Mouse (Mus musculus) neural tube, embryonic 14.5 days (tissue): ENCODE measurements around the gene Cdh23. TPM values are rescaled to one million over a fixed set of nuclear protein-coding genes. Genes with fewer than 3 reads are reported as not detected.

Experiments used
- ATAC-seq: fragments of 200-750 bp; cut with Nextera tagmentation; 2 replicates; pipeline ENCODE4 v1.8.0; 2017; ENCODE audit warnings: low read depth, mild to moderate bottlenecking, moderate TSS enrichment, moderate library complexity
- H3K27ac ChIP-seq: fragments of 300-500 bp; sonication (generic); 2 replicates; pipeline ENCODE4 v1.5.1; 2014; ENCODE audit warnings: low read depth, mild to moderate bottlenecking, control low read depth, low read length, moderate library complexity, mixed read lengths
- H3K27me3 ChIP-seq: fragments of 300-500 bp; sonication (generic); 2 replicates; pipeline ENCODE4 v1.6.1; 2014; ENCODE audit warnings: low read length; ENCODE audit not compliant: control insufficient read depth, insufficient read depth
- H3K36me3 ChIP-seq: fragments of 300-500 bp; sonication (generic); 2 replicates; pipeline ENCODE4 v1.6.1; 2014; ENCODE audit warnings: low read length, mixed read lengths; ENCODE audit not compliant: control insufficient read depth, insufficient read depth
- H3K4me1 ChIP-seq: fragments of 300-500 bp; sonication (generic); 2 replicates; pipeline ENCODE4 v1.6.1; 2014; ENCODE audit warnings: low read length; ENCODE audit not compliant: control insufficient read depth, insufficient read depth
- H3K4me2 ChIP-seq: fragments of 300-500 bp; sonication (generic); 2 replicates; pipeline ENCODE4 v1.6.1; 2014; ENCODE audit warnings: mild to moderate bottlenecking, low read depth, low read length, control low read depth
- H3K4me3 ChIP-seq: fragments of 300-500 bp; sonication (generic); 2 replicates; pipeline ENCODE4 v1.5.1; 2014; ENCODE audit warnings: low read depth, low read length, control low read depth, mixed read lengths
- H3K9ac ChIP-seq: fragments of 300-500 bp; sonication (generic); replicated peaks from 2 replicates; pipeline ENCODE4 v1.6.1; 2014; ENCODE audit warnings: low read depth, mild to moderate bottlenecking, control low read depth, low read length, mixed read lengths
- H3K9me3 ChIP-seq: fragments of 300-500 bp; sonication (generic); 2 replicates; pipeline ENCODE4 v1.6.1; 2016; ENCODE audit warnings: low read length; ENCODE audit not compliant: control insufficient read depth
- WGBS: fragments of 180-500 bp; shearing (Covaris S2); extraction: QIAGEN DNeasy Blood & Tissue Kit; methylation state at CpG from one replicate; pipeline ENCODE4 v1.1.7; 2014; 5-methylcytosine and 5-hydroxymethylcytosine counted together
- polyA plus RNA-seq: library from polyadenylated mRNA; unstranded; fragments of >200 nt; fragmentation: Nextera tagmentation; extraction: Ambion mirVana; gene quantifications from 2 replicates; pipeline ENCODE4 v1.2.1, GENCODE M21; 2014

The Cdh23 gene
- polyA plus RNA-seq, 1 experiment from 2014 or later: 15.4 TPM

GRCm38 (mm10) chr10:60531349-60531748 lies 164.9 kb downstream of the Cdh23 start:
- no peak overlapping the region for H3K27ac ChIP-seq
- no peaks in the 10 kb centered on the region for H3K9me3 ChIP-seq
- no peak overlapping the region for H3K4me2 ChIP-seq
- no peaks in the 10 kb centered on the region for H3K36me3 ChIP-seq
- H3K9ac ChIP-seq: no peak overlapping the region
- H3K4me3 ChIP-seq: no peak overlapping the region
- peak; percentile 65; the same call in 1 of the 2 replicates for ATAC-seq
- H3K4me1 ChIP-seq: no peaks in the 10 kb centered on the region
- no peaks in the 10 kb centered on the region for H3K27me3 ChIP-seq
- WGBS: 35% methylated on average over 2 of the region's 2 CpGs

GRCm38 (mm10) chr10:60530633-60531032 lies 165.7 kb downstream of the Cdh23 start:
- Histone ChIP-seq H3K27me3 (no peaks in the 10 kb centered on the region), H3K4me3 (no peak overlapping the region), H3K4me1 (no peaks in the 10 kb centered on the region), H3K4me2 (no peak overlapping the region), H3K27ac (no peak overlapping the region), H3K9ac (no peak overlapping the region), H3K36me3 (no peaks in the 10 kb centered on the region), H3K9me3 (no peaks in the 10 kb centered on the region)
- ATAC-seq: no peak
- WGBS: 75% methylated on average over 10 of the region's 10 CpGs

GRCm38 (mm10) chr10:60527949-60528348 lies 168.3 kb downstream of the Cdh23 start:
- Histone ChIP-seq H3K9ac (no peak overlapping the region), H3K4me1 (no peaks in the 10 kb centered on the region), H3K27ac (no peak overlapping the region), H3K36me3 (no peaks in the 10 kb centered on the region), H3K4me3 (no peak overlapping the region), H3K27me3 (no peaks in the 10 kb centered on the region), H3K9me3 (no peaks in the 10 kb centered on the region), H3K4me2 (no peak overlapping the region)
- ATAC-seq: no peak
- 78% methylated on average over 7 of the region's 7 CpGs for WGBS

DNA sequence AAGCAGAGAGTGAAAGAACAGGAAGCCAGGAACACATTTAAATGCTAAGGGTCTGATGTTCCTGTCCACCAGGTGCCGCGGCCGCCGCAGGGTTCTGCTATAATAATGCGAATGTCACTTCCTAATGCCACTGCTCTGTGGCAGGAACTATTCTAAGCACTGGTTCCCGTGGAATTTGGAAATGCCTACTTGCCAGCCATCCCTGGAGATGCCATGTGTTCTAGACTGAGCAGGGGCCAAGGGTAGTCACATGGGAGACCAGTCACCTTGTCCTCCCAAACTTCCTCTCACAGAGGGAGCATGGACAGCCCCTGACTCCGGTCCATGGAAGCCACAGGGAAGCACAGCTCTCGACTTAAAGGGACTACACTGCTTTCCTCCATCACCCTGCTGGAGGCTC lies 171.2 kb downstream of the Cdh23 start:
- no peaks in the 10 kb centered on the region for H3K36me3 ChIP-seq
- ATAC-seq: no peak
- WGBS: 85% methylated on average over 8 of the region's 8 CpGs
- no peak overlapping the region for H3K27ac ChIP-seq
- no peaks in the 10 kb centered on the region for H3K27me3 ChIP-seq
- H3K4me2 ChIP-seq: no peak overlapping the region
- no peak overlapping the region for H3K9ac ChIP-seq
- no peak overlapping the region for H3K4me3 ChIP-seq
- H3K9me3 ChIP-seq: no peaks in the 10 kb centered on the region
- no peaks in the 10 kb centered on the region for H3K4me1 ChIP-seq

GRCm38 (mm10) chr10:60516286-60516685 lies 180.0 kb downstream of the Cdh23 start:
- H3K27ac ChIP-seq: no peak overlapping the region
- no peaks in the 10 kb centered on the region for H3K27me3 ChIP-seq
- no peaks in the 10 kb centered on the region for H3K9me3 ChIP-seq
- no peak for ATAC-seq
- H3K4me3 ChIP-seq: no peak overlapping the region
- no peaks in the 10 kb centered on the region for H3K4me1 ChIP-seq
- WGBS: 80% methylated on average over 11 of the region's 11 CpGs
- no peaks in the 10 kb centered on the region for H3K36me3 ChIP-seq
- H3K9ac ChIP-seq: no peak overlapping the region
- no peak overlapping the region for H3K4me2 ChIP-seq

GRCm38 (mm10) chr10:60498538-60498937 lies 197.8 kb downstream of the Cdh23 start:
- no peak overlapping the region for H3K4me3 ChIP-seq
- no peaks in the 10 kb centered on the region for H3K4me1 ChIP-seq
- ATAC-seq: no peak

DNA sequence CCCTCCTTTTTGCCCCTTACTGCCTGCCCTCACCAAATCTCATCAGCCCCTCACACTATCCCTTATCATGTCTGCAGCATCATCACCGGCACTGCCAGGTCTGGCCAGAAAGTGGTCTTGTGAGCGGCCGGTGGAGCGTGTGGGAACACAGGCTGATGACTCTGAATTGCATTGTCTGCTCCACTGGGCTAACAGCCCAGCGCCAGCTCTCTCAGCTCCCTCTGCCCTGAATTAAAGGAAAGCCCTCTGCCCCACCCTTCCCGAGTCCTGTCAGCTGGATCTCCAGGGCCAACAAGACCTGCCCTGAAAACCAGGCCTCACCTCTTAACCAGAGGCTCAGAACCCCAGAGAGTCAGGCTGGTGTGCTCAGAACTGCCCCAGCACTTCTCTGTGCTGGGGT lies 201.2 kb downstream of the Cdh23 start:
- Histone ChIP-seq H3K9ac (no peak overlapping the region), H3K4me3 (no peak overlapping the region), H3K4me1 (no peaks in the 10 kb centered on the region), H3K9me3 (no peaks in the 10 kb centered on the region), H3K27me3 (no peaks in the 10 kb centered on the region), H3K4me2 (no peak overlapping the region), H3K27ac (no peak overlapping the region), H3K36me3 (no peaks in the 10 kb centered on the region)
- WGBS: 3% methylated on average over 6 of the region's 6 CpGs
- no peak for ATAC-seq

More at GRCm38 (mm10) chr10:60498538-60498937, 197.8 kb downstream of the Cdh23 start:
- Histone ChIP-seq H3K4me2 (no peak overlapping the region), H3K27me3 (no peaks in the 10 kb centered on the region), H3K9me3 (no peaks in the 10 kb centered on the region), H3K27ac (no peak overlapping the region), H3K9ac (no peak overlapping the region), H3K36me3 (no peaks in the 10 kb centered on the region)
- 10% methylated on average over 4 of the region's 4 CpGs for WGBS

GRCm38 (mm10) chr10:60491538-60491937 lies 204.8 kb downstream of the Cdh23 start:
- no peaks in the 10 kb centered on the region for H3K27me3 ChIP-seq
- no peak overlapping the region for H3K27ac ChIP-seq
- H3K4me1 ChIP-seq: no peaks in the 10 kb centered on the region
- no peak overlapping the region for H3K4me3 ChIP-seq
- 66% methylated on average over 2 of the region's 2 CpGs for WGBS
- H3K9me3 ChIP-seq: no peaks in the 10 kb centered on the region
- no peak overlapping the region for H3K9ac ChIP-seq
- ATAC-seq: no peak
- H3K4me2 ChIP-seq: no peak overlapping the region
- H3K36me3 ChIP-seq: no peaks in the 10 kb centered on the region

DNA sequence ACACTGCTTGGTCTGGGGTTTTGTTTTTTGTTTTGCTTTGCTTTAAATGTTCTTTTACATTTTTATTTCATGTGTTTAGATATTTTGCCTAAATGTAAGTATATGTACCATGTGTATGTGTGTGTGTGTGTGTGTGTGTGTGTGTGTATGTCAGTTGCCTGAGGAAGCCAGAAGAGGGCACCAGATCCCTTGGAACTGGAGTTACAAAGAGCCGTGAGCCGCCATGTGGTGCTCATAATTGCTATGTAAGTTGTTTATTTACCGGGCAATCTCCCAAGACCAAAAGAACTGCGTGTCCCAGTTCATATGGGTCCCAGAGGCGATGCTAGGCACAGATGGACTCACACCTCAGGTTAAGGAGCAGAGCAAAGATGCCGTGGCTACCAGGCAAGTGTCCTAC lies 214.9 kb downstream of the Cdh23 start:
- Histone ChIP-seq H3K9ac (no peak overlapping the region), H3K4me3 (no peak overlapping the region), H3K27ac (no peak overlapping the region), H3K4me2 (no peak overlapping the region), H3K36me3 (no peaks in the 10 kb centered on the region), H3K27me3 (peaks cover 1% of the 10 kb centered on the region; the same call in 1 of the 2 replicates), H3K4me1 (no peaks in the 10 kb centered on the region), H3K9me3 (no peaks in the 10 kb centered on the region)
- WGBS: 93% methylated on average over 6 of the region's 6 CpGs
- ATAC-seq: no peak
